Mouse (Mus musculus): ENCODE results near the gene Gpc6. TPM values are rescaled to one million over a fixed set of nuclear protein-coding genes. Genes with fewer than 3 reads are reported as not detected.
"Not testable (repeated sequence)": the region's sequence is repeated elsewhere in the genome, so short reads cannot be mapped to it uniquely, and the experiment has no call there.

The Gpc6 gene
- polyA plus RNA-seq, 1 experiment from 2014 or later = 24.6 TPM

GRCm38 (mm10) chr14:117421170-117421569 is 496.1 kb downstream of the Gpc6 start:
- 85% methylated on average over 3 of the region's 3 CpGs for WGBS
- Histone ChIP-seq H3K4me3 (replicated peaks) (no peak overlapping the region), H3K9me3 (replicated peaks) (no peaks in the 10 kb centered on the region), H3K4me1 (no peaks in the 10 kb centered on the region), H3K4me2 (no peak overlapping the region), H3K27ac (replicated peaks) (no peak overlapping the region), H3K36me3 (no peaks in the 10 kb centered on the region), H3K27me3 (replicated peaks) (no peaks in the 10 kb centered on the region), H3K9ac (replicated peaks) (no peak overlapping the region)
- no peak for ATAC-seq (ENCODE audit: low FRiP score)

DNA sequence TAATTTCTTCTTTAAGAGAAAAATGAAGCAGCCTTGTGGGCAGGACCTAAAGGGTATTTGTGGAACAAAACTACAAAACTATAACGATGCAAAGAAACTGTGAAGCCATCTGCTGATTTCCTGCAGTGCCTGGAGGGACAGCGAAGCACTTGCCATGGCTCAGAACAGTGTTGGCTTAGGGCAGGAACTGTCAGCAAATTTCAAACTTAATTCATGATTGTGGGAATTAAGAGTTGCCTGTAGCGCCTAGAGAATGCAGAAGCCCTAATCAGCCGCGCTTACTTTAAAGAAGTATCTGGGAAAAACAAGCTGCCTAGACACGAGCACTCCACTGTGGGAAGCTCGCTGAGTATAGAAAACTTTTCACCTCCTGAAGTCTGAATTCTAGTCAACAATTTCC is 501.0 kb downstream of the Gpc6 start:
- no peak for ATAC-seq (ENCODE audit: low FRiP score)
- no peaks in the 10 kb centered on the region for H3K9me3 ChIP-seq (replicated peaks)
- H3K4me2 ChIP-seq = no peak overlapping the region
- H3K36me3 ChIP-seq = no peaks in the 10 kb centered on the region
- H3K9ac ChIP-seq (replicated peaks) = no peak overlapping the region
- no peak overlapping the region for H3K4me3 ChIP-seq (replicated peaks)
- no peaks in the 10 kb centered on the region for H3K27me3 ChIP-seq (replicated peaks)
- WGBS = 28% methylated on average over 7 of the region's 7 CpGs
- no peak overlapping the region for H3K27ac ChIP-seq (replicated peaks)
- H3K4me1 ChIP-seq = no peaks in the 10 kb centered on the region

- no peak overlapping the region for H3K4me2 ChIP-seq
- 51% methylated on average over 3 of the region's 3 CpGs for WGBS
- ATAC-seq (ENCODE audit: low FRiP score) = no peak
Measured at GRCm38 (mm10) chr14:117427776-117428175, 502.7 kb downstream of the Gpc6 start.

DNA sequence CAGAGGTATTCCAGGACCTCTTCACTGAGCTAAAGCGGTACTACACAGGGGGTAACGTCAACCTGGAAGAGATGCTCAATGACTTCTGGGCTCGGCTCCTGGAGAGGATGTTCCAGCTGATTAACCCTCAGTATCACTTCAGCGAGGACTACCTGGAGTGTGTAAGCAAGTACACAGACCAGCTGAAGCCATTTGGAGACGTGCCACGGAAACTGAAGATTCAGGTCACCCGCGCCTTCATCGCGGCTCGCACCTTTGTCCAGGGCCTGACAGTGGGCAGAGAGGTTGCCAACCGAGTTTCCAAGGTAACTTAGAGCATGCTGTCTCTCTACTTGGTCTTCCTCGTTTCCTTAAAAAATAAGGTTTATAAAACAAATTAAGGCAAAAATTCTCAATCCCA is 510.6 kb downstream of the Gpc6 start:
- H3K4me3 ChIP-seq (replicated peaks) = no peak overlapping the region
- no peak overlapping the region for H3K27ac ChIP-seq (replicated peaks)
- 94% methylated on average over 13 of the region's 13 CpGs for WGBS
- H3K4me1 ChIP-seq = no peaks in the 10 kb centered on the region
- no peaks in the 10 kb centered on the region for H3K36me3 ChIP-seq
- ATAC-seq (ENCODE audit: low FRiP score) = no peak
- H3K9me3 ChIP-seq (replicated peaks) = no peaks in the 10 kb centered on the region
- H3K27me3 ChIP-seq (replicated peaks) = no peaks in the 10 kb centered on the region
- H3K9ac ChIP-seq (replicated peaks) = no peak overlapping the region
- H3K4me2 ChIP-seq = no peak overlapping the region

More at GRCm38 (mm10) chr14:117427776-117428175, 502.7 kb downstream of the Gpc6 start:
- Histone ChIP-seq H3K27me3 (replicated peaks) (no peaks in the 10 kb centered on the region), H3K9me3 (replicated peaks) (no peaks in the 10 kb centered on the region), H3K27ac (replicated peaks) (no peak overlapping the region), H3K36me3 (no peaks in the 10 kb centered on the region), H3K4me3 (replicated peaks) (no peak overlapping the region), H3K4me1 (no peaks in the 10 kb centered on the region), H3K9ac (replicated peaks) (no peak overlapping the region)

DNA sequence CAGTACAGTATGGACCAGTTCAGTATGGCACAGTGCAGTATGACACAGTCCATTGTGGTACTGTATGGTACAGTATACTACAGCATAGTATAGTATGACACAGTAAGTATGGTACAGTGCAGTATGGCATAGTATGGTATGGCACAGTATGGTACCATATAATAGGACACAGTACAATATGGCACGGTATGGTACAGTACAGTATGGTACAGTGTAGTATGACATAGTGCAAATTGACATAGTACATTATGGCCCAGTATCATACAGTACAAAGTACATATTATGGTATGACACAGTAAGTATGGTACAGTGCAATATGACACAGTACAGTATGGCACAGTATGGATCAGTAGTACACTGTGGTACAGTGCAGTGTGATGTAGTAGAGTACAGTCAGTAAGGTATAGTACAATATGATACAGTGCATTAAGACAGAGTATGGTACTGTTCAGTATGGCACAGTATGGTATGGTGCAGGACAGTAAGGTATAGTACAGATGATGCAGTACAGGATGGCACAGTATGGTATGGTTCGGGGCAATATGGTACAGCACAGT is 521.6 kb downstream of the Gpc6 start:
- not testable (repeated sequence) for H3K36me3 ChIP-seq; H3K4me2 ChIP-seq; H3K4me1 ChIP-seq; H3K4me3 ChIP-seq (replicated peaks); H3K9me3 ChIP-seq (replicated peaks); H3K9ac ChIP-seq (replicated peaks); H3K27ac ChIP-seq (replicated peaks); H3K27me3 ChIP-seq (replicated peaks)
- 94% methylated on average over 2 of the region's 2 CpGs for whole genome bisulfite sequencing
- peak; percentile 17; the same call in 1 of the 2 replicates for ATAC-seq (ENCODE audit: low FRiP score)

DNA sequence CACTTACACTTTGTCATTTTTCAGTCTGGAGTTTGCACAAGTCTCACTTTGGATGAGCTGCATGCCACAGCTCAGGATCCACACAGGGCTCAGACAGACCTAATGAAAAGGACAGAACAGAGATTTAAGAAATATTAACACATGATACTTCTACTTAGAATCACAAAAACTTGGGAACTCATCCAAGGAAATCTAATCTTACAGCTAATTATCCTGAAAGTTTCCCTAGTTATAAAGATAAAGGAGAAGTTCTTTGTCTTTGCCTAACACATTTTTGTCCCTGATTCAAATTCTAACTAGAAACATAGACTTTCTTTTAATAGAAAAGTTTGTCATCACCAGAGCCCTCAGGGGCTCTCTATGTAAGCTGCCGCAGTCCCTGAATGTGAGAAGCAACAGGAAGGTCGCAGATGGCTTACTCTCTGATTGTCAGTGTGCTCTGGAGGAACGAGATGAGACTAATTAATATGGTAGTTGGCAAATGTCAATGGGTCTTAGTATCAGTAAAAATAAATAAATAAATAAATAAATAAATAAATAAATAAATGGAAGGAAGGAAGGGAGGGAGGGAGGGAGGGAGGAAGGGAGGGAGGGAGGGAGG is 526.4 kb downstream of the Gpc6 start:
- no peak overlapping the region for H3K4me3 ChIP-seq (replicated peaks)
- H3K9ac ChIP-seq (replicated peaks) = no peak overlapping the region
- H3K9me3 ChIP-seq (replicated peaks) = no peaks in the 10 kb centered on the region
- H3K4me2 ChIP-seq = no peak overlapping the region
- H3K36me3 ChIP-seq = no peaks in the 10 kb centered on the region
- 49% methylated on average over 3 of the region's 3 CpGs for WGBS
- H3K4me1 ChIP-seq = peaks cover 3% of the 10 kb centered on the region; the same call in 1 of the 2 replicates
- no peak overlapping the region for H3K27ac ChIP-seq (replicated peaks)
- no peak for ATAC-seq (ENCODE audit: low FRiP score)
- no peaks in the 10 kb centered on the region for H3K27me3 ChIP-seq (replicated peaks)

DNA sequence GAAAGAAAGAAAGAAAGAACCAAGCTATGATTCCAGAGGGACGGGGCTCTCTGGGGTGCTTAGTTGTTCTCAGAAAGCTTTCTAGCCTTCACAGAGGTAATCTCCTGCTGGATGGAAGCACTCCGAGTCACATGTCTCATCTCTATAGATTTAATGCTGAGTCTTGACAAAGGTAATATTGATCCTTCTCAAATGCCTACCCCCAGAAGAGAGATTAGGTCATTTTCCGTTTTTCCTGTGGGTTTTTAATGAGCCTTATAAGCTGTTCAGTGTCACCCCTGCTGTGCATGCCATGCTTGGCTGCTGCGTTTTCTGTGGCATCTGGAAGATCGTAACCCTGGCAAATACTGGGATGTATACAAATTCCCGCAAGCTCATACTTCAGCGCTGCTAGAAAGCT is 527.0 kb downstream of the Gpc6 start:
- WGBS = 41% methylated on average over 7 of the region's 7 CpGs
- Histone ChIP-seq H3K27ac (replicated peaks) (no peak overlapping the region), H3K27me3 (replicated peaks) (no peaks in the 10 kb centered on the region), H3K4me3 (replicated peaks) (no peak overlapping the region), H3K36me3 (no peaks in the 10 kb centered on the region), H3K9me3 (replicated peaks) (no peaks in the 10 kb centered on the region), H3K4me1 (peaks cover 3% of the 10 kb centered on the region; the same call in 1 of the 2 replicates), H3K4me2 (peak overlapping the region; percentile 34; the same call in 1 of the 2 replicates), H3K9ac (replicated peaks) (no peak overlapping the region)
- no peak for ATAC-seq (ENCODE audit: low FRiP score)

- no peaks in the 10 kb centered on the region for H3K27me3 ChIP-seq (replicated peaks)
- H3K9me3 ChIP-seq (replicated peaks) = no peaks in the 10 kb centered on the region
- H3K4me1 ChIP-seq = no peaks in the 10 kb centered on the region
- H3K27ac ChIP-seq (replicated peaks) = no peak overlapping the region
- H3K4me2 ChIP-seq = no peak overlapping the region
- no peak overlapping the region for H3K9ac ChIP-seq (replicated peaks)
- ATAC-seq (ENCODE audit: low FRiP score) = no peak
- 57% methylated on average over 2 of the region's 2 CpGs for WGBS
- no peak overlapping the region for H3K4me3 ChIP-seq (replicated peaks)
- no peaks in the 10 kb centered on the region for H3K36me3 ChIP-seq
Measured at GRCm38 (mm10) chr14:117473378-117473777, 548.3 kb downstream of the Gpc6 start.

DNA sequence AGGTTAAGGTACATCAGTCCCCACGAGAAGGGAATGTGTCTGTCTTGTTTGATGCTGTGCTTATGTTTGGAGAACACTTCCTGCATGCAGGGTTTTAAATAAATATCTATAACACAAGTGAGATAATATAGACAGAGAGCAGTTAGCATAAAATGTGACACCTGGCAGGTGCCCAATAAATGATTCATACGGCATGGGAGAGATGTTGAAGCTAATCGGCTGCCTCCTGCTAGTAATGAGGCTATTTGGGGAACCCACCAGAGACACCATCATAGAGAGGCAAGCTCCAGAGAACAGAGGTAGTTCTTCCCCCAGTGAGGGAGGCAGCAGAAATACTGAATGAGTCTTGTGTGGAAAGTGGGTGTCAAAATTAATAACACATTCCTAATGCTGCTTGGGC is 553.8 kb downstream of the Gpc6 start:
- H3K4me2 ChIP-seq = no peak overlapping the region
- no peak overlapping the region for H3K9ac ChIP-seq (replicated peaks)
- H3K9me3 ChIP-seq (replicated peaks) = no peaks in the 10 kb centered on the region
- no peaks in the 10 kb centered on the region for H3K27me3 ChIP-seq (replicated peaks)
- WGBS = 52% methylated on average over 3 of the region's 3 CpGs
- H3K27ac ChIP-seq (replicated peaks) = no peak overlapping the region
- no peak for ATAC-seq (ENCODE audit: low FRiP score)
- peaks cover 8% of the 10 kb centered on the region for H3K4me1 ChIP-seq
- H3K4me3 ChIP-seq (replicated peaks) = no peak overlapping the region
- no peaks in the 10 kb centered on the region for H3K36me3 ChIP-seq

- no peak overlapping the region for H3K27ac ChIP-seq (replicated peaks)
- no peak overlapping the region for H3K4me3 ChIP-seq (replicated peaks)
- H3K4me1 ChIP-seq = peaks cover 10% of the 10 kb centered on the region
- WGBS = 78% methylated on average over 4 of the region's 4 CpGs
- H3K36me3 ChIP-seq = no peaks in the 10 kb centered on the region
- no peak overlapping the region for H3K4me2 ChIP-seq
- no peak overlapping the region for H3K9ac ChIP-seq (replicated peaks)
- no peaks in the 10 kb centered on the region for H3K9me3 ChIP-seq (replicated peaks)
- ATAC-seq (ENCODE audit: low FRiP score) = 0 out of 2 replicates have a peak, but pooled peaks have one; percentile 31
- no peaks in the 10 kb centered on the region for H3K27me3 ChIP-seq (replicated peaks)
Measured at GRCm38 (mm10) chr14:117487161-117487754, 562.1 kb downstream of the Gpc6 start.

DNA sequence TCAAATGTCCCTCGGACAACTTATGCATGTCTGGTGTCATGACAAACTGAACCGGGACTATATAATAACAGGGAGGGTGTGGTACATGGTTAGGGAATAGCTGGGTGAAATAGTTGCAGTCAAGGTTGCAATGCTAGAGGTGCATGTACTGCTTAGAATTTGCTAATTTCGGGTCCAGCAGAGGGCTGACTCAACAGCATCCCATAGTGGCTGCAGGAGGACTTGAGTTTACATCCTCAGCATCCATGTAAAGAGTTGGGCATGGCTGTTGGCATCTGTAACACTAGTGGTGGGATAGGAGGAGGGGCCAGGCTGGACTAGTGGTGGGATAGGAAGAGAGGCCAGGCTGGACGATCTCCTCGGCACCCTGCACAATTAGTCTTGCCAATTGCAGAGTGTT is 565.4 kb downstream of the Gpc6 start:
- H3K4me1 ChIP-seq = peaks cover 10% of the 10 kb centered on the region
- ATAC-seq (ENCODE audit: low FRiP score) = no peak
- H3K4me3 ChIP-seq (replicated peaks) = no peak overlapping the region
- H3K9ac ChIP-seq (replicated peaks) = no peak overlapping the region
- H3K9me3 ChIP-seq (replicated peaks) = no peaks in the 10 kb centered on the region
- no peaks in the 10 kb centered on the region for H3K27me3 ChIP-seq (replicated peaks)
- whole genome bisulfite sequencing = 74% methylated on average over 5 of the region's 5 CpGs
- H3K36me3 ChIP-seq = no peaks in the 10 kb centered on the region
- H3K27ac ChIP-seq (replicated peaks) = no peak overlapping the region
- H3K4me2 ChIP-seq = no peak overlapping the region

GRCm38 (mm10) chr14:117495118-117495517 is 570.0 kb downstream of the Gpc6 start:
- Histone ChIP-seq H3K36me3 (no peaks in the 10 kb centered on the region), H3K4me2 (no peak overlapping the region), H3K9ac (replicated peaks) (no peak overlapping the region), H3K27ac (replicated peaks) (no peak overlapping the region), H3K27me3 (replicated peaks) (no peaks in the 10 kb centered on the region), H3K4me3 (replicated peaks) (no peak overlapping the region), H3K4me1 (peaks cover 3% of the 10 kb centered on the region; the same call in 1 of the 2 replicates), H3K9me3 (replicated peaks) (no peaks in the 10 kb centered on the region)
- no peak for ATAC-seq (ENCODE audit: low FRiP score)
- 65% methylated on average over 3 of the region's 3 CpGs for WGBS
